Mouse (Mus musculus) MEL (cell line): ENCODE measurements around the gene Chd5. TPM values are rescaled to one million over a fixed set of nuclear protein-coding genes. Genes with fewer than 3 reads are reported as not detected.
A peak's percentile ranks its signal among the peaks of the same experiment; 100 is the strongest.

Source experiments
- DNase-seq: peaks from one replicate; pipeline ENCODE4 v3.0.0; 2011; ENCODE audit warnings: low read depth, low spot score
- H3K27ac ChIP-seq: 2 replicates; pipeline ENCODE4 v1.5.1; 2012; ENCODE audit warnings: low read depth, mild to moderate bottlenecking, control low read depth, low read length, moderate library complexity; ENCODE audit not compliant: control insufficient read depth
- H3K27me3 ChIP-seq, 2 experiments: fragments of 150-350 bp in 1 of 2; sonication (generic) in 1 of 2; 2 replicates each; pipeline ENCODE4 v1.6.1; 2012; ENCODE audit warnings: low read length in 2 of 2, mild to moderate bottlenecking in 2 of 2, improper control_type of control experiment in 1 of 2, moderate library complexity in 1 of 2; ENCODE audit not compliant: insufficient read depth in 2 of 2, control insufficient read depth in 1 of 2
- H3K36me3 ChIP-seq, 2 experiments: 2 replicates each; pipeline ENCODE4 v1.6.1; 2012 to 2014; ENCODE audit warnings: low read length in 2 of 2, improper control_type of control experiment in 1 of 2, inconsistent platforms in 1 of 2, mild to moderate bottlenecking in 1 of 2; ENCODE audit not compliant: insufficient read depth in 2 of 2, control insufficient read depth in 1 of 2
- H3K4me1 ChIP-seq, 2 experiments: fragments of 150-350 bp in 1 of 2; sonication (generic) in 1 of 2; 2 replicates each; pipeline ENCODE4 v1.6.1; 2012; ENCODE audit warnings: low read length in 2 of 2, improper control_type of control experiment in 1 of 2, mild to moderate bottlenecking in 1 of 2; ENCODE audit not compliant: insufficient read depth in 2 of 2, control insufficient read depth in 1 of 2
- H3K4me3 ChIP-seq, 2 experiments: fragments of 150-350 bp in 1 of 2; sonication (generic) in 1 of 2; 2 replicates each; pipeline ENCODE4 v1.5.1; 2012; ENCODE audit warnings: low read depth in 2 of 2, low read length in 2 of 2, mild to moderate bottlenecking in 2 of 2, moderate library complexity in 2 of 2, control low read depth in 1 of 2, improper control_type of control experiment in 1 of 2; ENCODE audit not compliant: control insufficient read depth in 1 of 2, insufficient read depth in 1 of 2
- H3K79me2 ChIP-seq: 2 replicates; pipeline ENCODE4 v1.6.1; 2012; ENCODE audit warnings: mild to moderate bottlenecking, low read length, moderate library complexity; ENCODE audit not compliant: control insufficient read depth, poor library complexity, insufficient read depth
- H3K9ac ChIP-seq: 2 replicates; pipeline ENCODE4 v1.6.1; 2012; ENCODE audit warnings: low read depth, mild to moderate bottlenecking, control low read depth, low read length, moderate library complexity; ENCODE audit not compliant: control insufficient read depth, poor library complexity, severe bottlenecking
- H3K9me3 ChIP-seq: fragments of 150-350 bp; sonication (generic); replicated peaks from 2 replicates; pipeline ENCODE4 v1.6.1; 2012; ENCODE audit warnings: mild to moderate bottlenecking, low read length, improper control_type of control experiment, moderate library complexity; ENCODE audit not compliant: insufficient read depth
- CHD1 ChIP-seq: IDR thresholded peaks from 2 replicates; pipeline ENCODE4 v1.6.1; 2012; ENCODE audit warnings: low read depth, mild to moderate bottlenecking, inconsistent platforms, low read length, improper control_type of control experiment
- CHD2 ChIP-seq: IDR thresholded peaks from 2 replicates; pipeline ENCODE4 v1.6.1; 2011; ENCODE audit warnings: low read length, improper control_type of control experiment
- CTCF ChIP-seq, 3 experiments: IDR thresholded peaks in 2 of 3; conservative IDR thresholded peaks in 1 of 3; 2 replicates each; pipeline ENCODE4 v1.5.1; 2011 to 2012; ENCODE audit warnings: low read length in 3 of 3, low read depth in 2 of 3, mild to moderate bottlenecking in 2 of 3, improper control_type of control experiment in 1 of 3, inconsistent platforms in 1 of 3, mixed read lengths in 1 of 3, moderate library complexity in 1 of 3; ENCODE audit not compliant: control insufficient read depth in 1 of 3, insufficient read depth in 1 of 3, poor library complexity in 1 of 3, severe bottlenecking in 1 of 3
- ELF1 ChIP-seq: IDR thresholded peaks from 2 replicates; pipeline ENCODE4 v1.6.1; 2014; ENCODE audit warnings: low read depth, mild to moderate bottlenecking, inconsistent platforms, low read length, improper control_type of control experiment, moderate library complexity
- EP300 ChIP-seq, 2 experiments: IDR thresholded peaks; 2 replicates each; pipeline ENCODE4 v1.6.1; 2011; ENCODE audit warnings: improper control_type of control experiment in 2 of 2, low read length in 2 of 2, low read depth in 1 of 2, mild to moderate bottlenecking in 1 of 2
- ETS1 ChIP-seq: IDR thresholded peaks from 2 replicates; pipeline ENCODE4 v1.6.1; 2012; ENCODE audit warnings: low read depth, mild to moderate bottlenecking, inconsistent platforms, low read length, improper control_type of control experiment, moderate library complexity
- HCFC1 ChIP-seq: IDR thresholded peaks from 2 replicates; pipeline ENCODE4 v1.6.1; 2012; ENCODE audit warnings: low read depth, mild to moderate bottlenecking, inconsistent platforms, low read length, improper control_type of control experiment, moderate library complexity
- JUND ChIP-seq: IDR thresholded peaks from 2 replicates; pipeline ENCODE4 v1.6.1; 2011; ENCODE audit warnings: low read depth, mild to moderate bottlenecking, improper control_type of control experiment, low read length
- KAT2A ChIP-seq: conservative IDR thresholded peaks from 2 replicates; pipeline ENCODE4 v1.6.1; 2012; ENCODE audit warnings: low read depth, low read length, improper control_type of control experiment, inconsistent platforms
- MAX ChIP-seq: IDR thresholded peaks from 2 replicates; pipeline ENCODE4 v1.6.1; 2011; ENCODE audit warnings: low read length, improper control_type of control experiment
- MAZ ChIP-seq: IDR thresholded peaks from 2 replicates; pipeline ENCODE4 v1.6.1; 2012; ENCODE audit warnings: low read depth, mild to moderate bottlenecking, inconsistent platforms, low read length, improper control_type of control experiment
- MEF2A ChIP-seq: IDR thresholded peaks from 2 replicates; pipeline ENCODE4 v1.6.1; 2014; ENCODE audit warnings: low read depth, mild to moderate bottlenecking, inconsistent platforms, low read length, improper control_type of control experiment; ENCODE audit not compliant: poor library complexity, insufficient replicate concordance, severe bottlenecking; ENCODE audit errors: extremely low read depth
- MYC ChIP-seq: IDR thresholded peaks from 2 replicates; pipeline ENCODE4 v1.6.1; 2011; ENCODE audit warnings: low read depth, mild to moderate bottlenecking, low read length, improper control_type of control experiment, moderate library complexity
- POLR2A ChIP-seq, 2 experiments: IDR thresholded peaks; 2 replicates each; pipeline ENCODE4 v1.6.1; 2011 to 2012; ENCODE audit warnings: low read length in 2 of 2, mild to moderate bottlenecking in 2 of 2, control low read depth in 1 of 2, improper control_type of control experiment in 1 of 2, low read depth in 1 of 2, moderate library complexity in 1 of 2; ENCODE audit not compliant: control insufficient read depth in 1 of 2, insufficient read depth in 1 of 2, poor library complexity in 1 of 2
- POLR2AphosphoS2 ChIP-seq: IDR thresholded peaks from 2 replicates; pipeline ENCODE4 v1.6.1; 2011; ENCODE audit warnings: low read length, improper control_type of control experiment
- RAD21 ChIP-seq: IDR thresholded peaks from 2 replicates; pipeline ENCODE4 v1.6.1; 2011; ENCODE audit warnings: mild to moderate bottlenecking, low read depth, low read length, improper control_type of control experiment
- SIN3A ChIP-seq: IDR thresholded peaks from 2 replicates; pipeline ENCODE4 v1.6.1; 2012; ENCODE audit warnings: low read length, improper control_type of control experiment, inconsistent platforms
- SMC3 ChIP-seq: IDR thresholded peaks from 2 replicates; pipeline ENCODE4 v1.6.1; 2011; ENCODE audit warnings: low read depth, low read length, improper control_type of control experiment
- TAL1 ChIP-seq: IDR thresholded peaks from 2 replicates; pipeline ENCODE4 v1.6.1; 2012; ENCODE audit warnings: mild to moderate bottlenecking, inconsistent platforms, low read length, moderate library complexity, mixed read lengths
- TBP ChIP-seq: IDR thresholded peaks from 2 replicates; pipeline ENCODE4 v1.8.0; 2011; ENCODE audit warnings: low read depth, low read length, improper control_type of control experiment
- TCF12 ChIP-seq: IDR thresholded peaks from 2 replicates; pipeline ENCODE4 v1.6.1; 2014; ENCODE audit warnings: low read depth, mild to moderate bottlenecking, inconsistent platforms, low read length, improper control_type of control experiment, moderate library complexity
- UBTF ChIP-seq: IDR thresholded peaks from 2 replicates; pipeline ENCODE4 v1.6.1; 2012; ENCODE audit warnings: low read depth, mild to moderate bottlenecking, inconsistent platforms, low read length, improper control_type of control experiment, moderate library complexity, borderline replicate concordance; ENCODE audit not compliant: insufficient read depth
- USF1 ChIP-seq: IDR thresholded peaks from 2 replicates; pipeline ENCODE4 v1.6.1; 2014; ENCODE audit warnings: low read depth, mild to moderate bottlenecking, inconsistent platforms, low read length, improper control_type of control experiment, moderate library complexity
- ZKSCAN1 ChIP-seq: IDR thresholded peaks from 2 replicates; pipeline ENCODE4 v1.6.1; 2012; ENCODE audit warnings: low read depth, mild to moderate bottlenecking, inconsistent platforms, low read length, improper control_type of control experiment, moderate library complexity
- ZMIZ1 ChIP-seq: IDR thresholded peaks from 2 replicates; pipeline ENCODE4 v1.6.1; 2012; ENCODE audit warnings: low read depth, mild to moderate bottlenecking, inconsistent platforms, low read length, improper control_type of control experiment, moderate library complexity
- polyA plus RNA-seq, 2 experiments: library from polyadenylated mRNA; stranded (reverse) in 1 of 2; unstranded in 1 of 2; fragments of >175 nt in 1 of 2; fragments of >200 nt in 1 of 2; gene quantifications; 2 replicates each; pipeline versions ENCODE4 v1.2.1 to v1.2.4; 2012; ENCODE audit warnings: low replicate concordance in 2 of 2, low read depth in 1 of 2; ENCODE audit not compliant: insufficient read length in 2 of 2, insufficient read depth in 1 of 2, missing spikeins in 1 of 2
- total RNA-seq: library from RNA; depleted of rRNA; stranded (reverse); fragments of 300-350 nt; gene quantifications from 2 replicates; pipeline ENCODE4 v1.2.3, GENCODE M21; 2012

The Chd5 gene
- total and polyA plus RNA-seq, 3 experiments: 0.15 to 0.91 TPM; not detected in 1

DNA sequence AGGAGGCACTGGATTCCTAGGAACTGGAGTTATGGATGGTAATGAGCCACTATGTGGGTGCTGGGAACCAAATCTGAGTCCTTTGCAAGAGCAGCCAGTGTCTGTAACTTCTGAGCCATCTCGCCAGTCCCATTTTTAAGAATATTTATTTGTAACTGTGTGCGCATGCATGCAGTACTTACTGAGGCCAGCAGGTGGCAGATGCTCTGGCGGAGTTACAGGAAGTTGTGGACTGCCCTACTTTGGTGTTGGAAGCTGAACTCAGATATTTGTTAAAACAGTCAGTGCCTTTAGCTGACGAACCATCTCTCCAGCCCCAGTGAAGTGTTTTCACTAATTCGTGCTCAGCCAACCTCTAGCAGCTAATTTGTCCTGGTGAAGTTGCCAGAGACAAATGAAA, 86.5 kb downstream of the Chd5 start:
- no peak overlapping the region for H3K27ac ChIP-seq
- H3K36me3 ChIP-seq: no peaks in the 10 kb centered on the region; a peak in 1 of 4 replicates
- no peaks in the 10 kb centered on the region for H3K9me3 ChIP-seq
- H3K4me1 ChIP-seq: no peaks in the 10 kb centered on the region
- H3K79me2 ChIP-seq: no peaks in the 10 kb centered on the region
- H3K4me3 ChIP-seq: no peak overlapping the region
- no peak overlapping the region for H3K9ac ChIP-seq
- DNase-seq: peak; percentile 72
- no peaks in the 10 kb centered on the region for H3K27me3 ChIP-seq
- peak; percentile 62 to 80 (median 65) for TF ChIP-seq CTCF (IDR thresholded peaks at IDR 0.05 in 2 of 3, conservative IDR thresholded peaks at IDR 0.05 in 1 of 3; ENCODE audit: control insufficient read depth in 1 of 3, insufficient read depth in 1 of 3, low read depth in 2 of 3, low read length in 3 of 3, poor library complexity in 1 of 3, severe bottlenecking in 1 of 3)
- peak; percentile 57 for TF ChIP-seq ELF1
- no peak for TF ChIP-seq ZKSCAN1
- peak; percentile 35 for TF ChIP-seq SMC3

DNA sequence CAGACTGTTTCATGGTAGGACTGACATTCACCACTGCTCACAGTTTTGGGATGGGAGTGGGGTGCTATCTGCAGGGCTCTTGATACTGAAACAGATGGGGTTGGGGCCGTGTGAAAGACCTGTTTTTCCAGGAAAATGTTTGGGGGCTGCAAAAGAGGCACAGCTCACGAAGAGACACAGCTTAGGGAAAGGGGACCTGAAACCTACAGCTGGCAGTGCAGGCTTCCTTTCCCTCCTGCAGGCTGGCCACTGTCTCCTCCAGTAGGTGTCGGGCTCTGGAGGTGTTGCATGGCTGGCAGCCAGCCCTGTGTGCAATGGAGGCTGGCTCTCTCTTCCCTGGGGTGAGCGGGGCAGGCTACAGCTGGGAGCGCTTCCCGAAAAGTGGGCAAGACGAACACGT, 89.8 kb downstream of the Chd5 start:
- DNase-seq: no peak
- Histone ChIP-seq H3K27ac (no peak overlapping the region), H3K4me1 (no peaks in the 10 kb centered on the region), H3K9ac (no peak overlapping the region), H3K79me2 (no peaks in the 10 kb centered on the region), H3K9me3 (no peaks in the 10 kb centered on the region), H3K4me3 (no peak overlapping the region), H3K36me3 (peaks cover 0 to 2% of the 10 kb centered on the region in 2 experiments; a peak in 2 of 4 replicates), H3K27me3 (no peaks in the 10 kb centered on the region)
- TF ChIP-seq CHD1 (no peak), JUND (no peak), POLR2A (IDR thresholded peaks at IDR 0.05; ENCODE audit: control insufficient read depth in 1 of 2, insufficient read depth in 1 of 2, low read depth in 1 of 2, low read length in 2 of 2, poor library complexity in 1 of 2) (0 out of 4 replicates have a peak, but pooled peaks of 1 of the 2 experiments have one; percentile 1), EP300 (IDR thresholded peaks at IDR 0.05; ENCODE audit: low read depth in 1 of 2, low read length in 2 of 2) (no peak), POLR2AphosphoS2 (no peak), KAT2A (no peak)

GRCm38 (mm10) chr4:152432308-152432707, 93.9 kb downstream of the Chd5 start:
- Histone ChIP-seq H3K27me3 (no peaks in the 10 kb centered on the region), H3K9ac (no peak overlapping the region), H3K4me3 (no peak overlapping the region), H3K36me3 (peaks cover 0 to 3% of the 10 kb centered on the region in 2 experiments; a peak in 2 of 4 replicates), H3K4me1 (no peaks in the 10 kb centered on the region), H3K79me2 (no peaks in the 10 kb centered on the region), H3K27ac (no peak overlapping the region), H3K9me3 (no peaks in the 10 kb centered on the region)
- DNase-seq: peak; percentile 58
- TF ChIP-seq TBP: no peak
- TF ChIP-seq MAX: no peak
- TF ChIP-seq MEF2A: no peak
- TF ChIP-seq CTCF (IDR thresholded peaks at IDR 0.05 in 2 of 3, conservative IDR thresholded peaks at IDR 0.05 in 1 of 3; ENCODE audit: control insufficient read depth in 1 of 3, insufficient read depth in 1 of 3, low read depth in 2 of 3, low read length in 3 of 3, poor library complexity in 1 of 3, severe bottlenecking in 1 of 3): peak in 2 of 3 experiments; percentile 90 to 94; a peak in 5 of 6 replicates
- TF ChIP-seq TAL1: no peak
- TF ChIP-seq HCFC1: no peak
- no peak for TF ChIP-seq CHD2
- TF ChIP-seq POLR2AphosphoS2: no peak
- no peak for TF ChIP-seq UBTF
- no peak for TF ChIP-seq TCF12
- no peak for TF ChIP-seq SIN3A
- TF ChIP-seq ZMIZ1: no peak
- TF ChIP-seq ELF1: no peak
- TF ChIP-seq EP300 (IDR thresholded peaks at IDR 0.05; ENCODE audit: low read depth in 1 of 2, low read length in 2 of 2): no peak
- TF ChIP-seq JUND: no peak
- no peak for TF ChIP-seq ZKSCAN1
- TF ChIP-seq RAD21: peak; percentile 12
- TF ChIP-seq USF1: no peak
- peak; percentile 42 for TF ChIP-seq SMC3
- TF ChIP-seq ETS1: no peak
- TF ChIP-seq MYC: no peak
- no peak for TF ChIP-seq MAZ
